Mouse (Mus musculus) heart, embryonic 14.5 days (tissue): ENCODE data around the gene Dnah12. TPM values are rescaled to one million over a fixed set of nuclear protein-coding genes. Genes with fewer than 3 reads are reported as not detected.

Experiments
- ATAC-seq: fragments of 200-750 bp; cut with Nextera tagmentation; 2 replicates; pipeline ENCODE4 v1.8.0; 2017; ENCODE audit warnings: low read depth, moderate TSS enrichment; ENCODE audit not compliant: insufficient number of reproducible peaks, insufficient read depth, low FRiP score
- H3K27ac ChIP-seq, 2 experiments: fragments of 200-500 bp in 1 of 2; fragments of 300-500 bp in 1 of 2; sonication (generic) in 1 of 2; replicated peaks in 1 of 2; 2 replicates each; pipeline ENCODE4 v1.5.1; 2012 to 2014; ENCODE audit warnings: low read depth in 2 of 2, low read length in 2 of 2, control low read depth in 1 of 2, mild to moderate bottlenecking in 1 of 2, mixed read lengths in 1 of 2; ENCODE audit not compliant: control insufficient read depth in 1 of 2, insufficient read depth in 1 of 2
- H3K27me3 ChIP-seq: fragments of 300-500 bp; sonication (generic); 2 replicates; pipeline ENCODE4 v1.6.1; 2014; ENCODE audit warnings: mild to moderate bottlenecking, low read length, control low read depth; ENCODE audit not compliant: control insufficient read depth, insufficient read depth
- H3K36me3 ChIP-seq: fragments of 300-500 bp; sonication (generic); 2 replicates; pipeline ENCODE4 v1.6.1; 2014; ENCODE audit warnings: mild to moderate bottlenecking, control low read depth, low read length, mixed read lengths; ENCODE audit not compliant: control insufficient read depth, insufficient read depth
- H3K4me1 ChIP-seq, 2 experiments: fragments of 200-500 bp in 1 of 2; fragments of 300-500 bp in 1 of 2; sonication (generic) in 1 of 2; 2 replicates each; pipeline ENCODE4 v1.6.1; 2012 to 2014; ENCODE audit warnings: low read length in 2 of 2, control low read depth in 1 of 2, mixed read lengths in 1 of 2; ENCODE audit not compliant: control insufficient read depth in 2 of 2, insufficient read depth in 2 of 2
- H3K4me2 ChIP-seq: fragments of 300-500 bp; sonication (generic); 2 replicates; pipeline ENCODE4 v1.6.1; 2014; ENCODE audit warnings: mild to moderate bottlenecking, low read length
- H3K4me3 ChIP-seq, 2 experiments: fragments of 200-500 bp in 1 of 2; fragments of 300-500 bp in 1 of 2; sonication (generic) in 1 of 2; 2 replicates each; pipeline ENCODE4 v1.5.1; 2012 to 2014; ENCODE audit warnings: low read length in 2 of 2, mild to moderate bottlenecking in 2 of 2, control low read depth in 1 of 2, low read depth in 1 of 2, moderate library complexity in 1 of 2; ENCODE audit not compliant: control insufficient read depth in 1 of 2, insufficient read depth in 1 of 2
- H3K9ac ChIP-seq: fragments of 300-500 bp; sonication (generic); 2 replicates; pipeline ENCODE4 v1.6.1; 2014; ENCODE audit warnings: mild to moderate bottlenecking, low read length
- H3K9me3 ChIP-seq: fragments of 300-500 bp; sonication (generic); 2 replicates; pipeline ENCODE4 v1.6.1; 2016; ENCODE audit warnings: low read length, control low read depth; ENCODE audit not compliant: control insufficient read depth
- WGBS: fragments of 180-500 bp; shearing (Covaris S2); extraction: QIAGEN DNeasy Blood & Tissue Kit; methylation state at CpG from one replicate; pipeline ENCODE4 v1.1.7; 2014; 5-methylcytosine and 5-hydroxymethylcytosine counted together
- polyA plus RNA-seq: library from polyadenylated mRNA; unstranded; fragments of >200 nt; fragmentation: Nextera tagmentation; extraction: Ambion mirVana; gene quantifications from 2 replicates; pipeline ENCODE4 v1.2.1, GENCODE M21; 2014

The Dnah12 gene
- polyA plus RNA-seq: 0.01 and 0.03 TPM in 2 replicates

- H3K27me3 ChIP-seq: no peaks in the 10 kb centered on the region
- H3K4me3 ChIP-seq: no peak within 1 kb of the TSS
- no peak within 1 kb of the TSS for H3K27ac ChIP-seq
- no peaks in the 10 kb centered on the region; the same call in 1 of the 2 replicates for H3K9me3 ChIP-seq
- no peaks in the 10 kb centered on the region for H3K36me3 ChIP-seq
- 89% methylated on average over 3 of the region's 3 CpGs for WGBS
- no peak within 1 kb of the TSS for H3K4me2 ChIP-seq
- ATAC-seq: no peak
- no peaks in the 10 kb centered on the region; a peak in 1 of 4 replicates for H3K4me1 ChIP-seq
- H3K9ac ChIP-seq: no peak within 1 kb of the TSS
These were observed at the start of gene Dnah12 for GRCm38 (mm10) chr14:26692974-26693373. Gene Dnah12, plus strand, starts transcription at chr14:26693274.

- H3K4me1 ChIP-seq: peaks cover 2 to 26% of the 10 kb centered on the region in 2 experiments; a peak in 3 of 4 replicates
- H3K9me3 ChIP-seq: no peaks in the 10 kb centered on the region
- H3K27ac ChIP-seq: peak overlapping the region in 1 of 2 experiments; percentile 50; a peak in 1 of 4 replicates
- H3K9ac ChIP-seq: peak overlapping the region; percentile 50
- H3K36me3 ChIP-seq: peaks cover 40% of the 10 kb centered on the region
- no peaks in the 10 kb centered on the region for H3K27me3 ChIP-seq
- H3K4me3 ChIP-seq: no peak overlapping the region
- no peak for ATAC-seq
- peak overlapping the region; percentile 43 for H3K4me2 ChIP-seq
- WGBS: 55% methylated on average over 5 of the region's 5 CpGs
These were observed 47.0 kb upstream of the Dnah12 start for GRCm38 (mm10) chr14:26645989-26646650.

GRCm38 (mm10) chr14:26647811-26648210, 45.3 kb upstream of the Dnah12 start:
- H3K4me3 ChIP-seq: no peak overlapping the region
- 56% methylated on average over 2 of the region's 2 CpGs for WGBS
- no peak overlapping the region for H3K4me2 ChIP-seq
- peaks cover 57% of the 10 kb centered on the region for H3K36me3 ChIP-seq
- no peak overlapping the region for H3K9ac ChIP-seq
- no peaks in the 10 kb centered on the region for H3K9me3 ChIP-seq
- peaks cover 2 to 26% of the 10 kb centered on the region in 2 experiments; a peak in 3 of 4 replicates for H3K4me1 ChIP-seq
- no peaks in the 10 kb centered on the region for H3K27me3 ChIP-seq
- H3K27ac ChIP-seq: no peak overlapping the region
- no peak for ATAC-seq

- Histone ChIP-seq H3K9me3 (no peaks in the 10 kb centered on the region), H3K27ac (no peak overlapping the region), H3K27me3 (no peaks in the 10 kb centered on the region), H3K4me2 (no peak overlapping the region), H3K9ac (no peak overlapping the region), H3K4me1 (peaks cover 0 to 7% of the 10 kb centered on the region in 2 experiments; a peak in 1 of 4 replicates), H3K4me3 (no peak overlapping the region), H3K36me3 (peaks cover 94% of the 10 kb centered on the region)
- no peak for ATAC-seq
These were observed 41.2 kb upstream of the Dnah12 start for GRCm38 (mm10) chr14:26651901-26652300.

GRCm38 (mm10) chr14:26658178-26658577, 34.9 kb upstream of the Dnah12 start:
- Histone ChIP-seq H3K4me3 (no peak overlapping the region), H3K9ac (no peak overlapping the region), H3K27me3 (no peaks in the 10 kb centered on the region), H3K4me2 (no peak overlapping the region), H3K4me1 (no peaks in the 10 kb centered on the region), H3K27ac (no peak overlapping the region), H3K9me3 (no peaks in the 10 kb centered on the region), H3K36me3 (peaks cover 64% of the 10 kb centered on the region)
- no peak for ATAC-seq

- no peak overlapping the region for H3K4me3 ChIP-seq
- H3K4me1 ChIP-seq: no peaks in the 10 kb centered on the region
- no peaks in the 10 kb centered on the region for H3K27me3 ChIP-seq
- H3K9ac ChIP-seq: no peak overlapping the region
- H3K27ac ChIP-seq: no peak overlapping the region
- H3K9me3 ChIP-seq: no peaks in the 10 kb centered on the region
- 86% methylated on average over 1 of the region's 1 CpGs for WGBS
- H3K36me3 ChIP-seq: peaks cover 60% of the 10 kb centered on the region
- ATAC-seq: no peak
- H3K4me2 ChIP-seq: no peak overlapping the region
These were observed 32.8 kb upstream of the Dnah12 start for GRCm38 (mm10) chr14:26660233-26660632.

- H3K27ac ChIP-seq: peak overlapping the region; percentile 9 to 20; a peak in 1 of 4 replicates
- no peaks in the 10 kb centered on the region for H3K9me3 ChIP-seq
- peaks cover 54% of the 10 kb centered on the region for H3K36me3 ChIP-seq
- H3K9ac ChIP-seq: no peak overlapping the region
- H3K4me1 ChIP-seq: peaks cover 0 to 4% of the 10 kb centered on the region in 2 experiments; a peak in 2 of 4 replicates
- 50% methylated on average over 3 of the region's 3 CpGs for WGBS
- H3K4me3 ChIP-seq: no peak overlapping the region
- no peak for ATAC-seq
- H3K27me3 ChIP-seq: no peaks in the 10 kb centered on the region
- no peak overlapping the region for H3K4me2 ChIP-seq
These were observed 31.1 kb upstream of the Dnah12 start for GRCm38 (mm10) chr14:26662016-26662415.

GRCm38 (mm10) chr14:26662488-26662887, 30.6 kb upstream of the Dnah12 start:
- WGBS: 66% methylated on average over 2 of the region's 2 CpGs
- Histone ChIP-seq H3K4me3 (no peak overlapping the region), H3K27ac (no peak overlapping the region; a peak in 1 of 4 replicates), H3K9ac (no peak overlapping the region), H3K4me2 (no peak overlapping the region), H3K4me1 (peaks cover 0 to 8% of the 10 kb centered on the region in 2 experiments; a peak in 2 of 4 replicates), H3K36me3 (peaks cover 49% of the 10 kb centered on the region), H3K9me3 (no peaks in the 10 kb centered on the region), H3K27me3 (no peaks in the 10 kb centered on the region)
- ATAC-seq: no peak
